Mouse (Mus musculus): ENCODE measurements around the gene Dynlt1c.
"Not testable (repeated sequence)": the region's sequence is repeated elsewhere in the genome, so short reads cannot be mapped to it uniquely, and the experiment has no call there.

Dynlt1c gene

DNA sequence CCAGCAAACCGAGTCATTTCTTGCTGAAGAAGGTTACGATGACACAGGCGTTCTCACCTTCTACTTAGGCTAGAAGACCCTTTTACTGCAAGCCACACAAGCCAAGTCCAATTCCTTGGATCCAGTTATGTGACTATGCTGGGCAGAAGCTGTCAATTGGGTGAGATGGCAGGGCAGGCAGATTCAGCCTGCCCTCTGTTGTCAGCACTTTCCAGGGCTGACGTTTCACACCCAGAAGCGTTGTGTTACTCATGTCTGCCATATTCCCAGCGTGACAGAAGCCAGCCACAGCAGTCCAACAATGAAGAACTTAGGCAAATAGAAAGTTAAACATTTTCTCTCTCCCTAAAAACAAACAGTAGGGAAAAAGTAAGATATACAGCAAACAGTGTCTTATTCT lies 18.6 kb downstream of the Dynlt1c start:
- not testable (repeated sequence) for DNase-seq

DNA sequence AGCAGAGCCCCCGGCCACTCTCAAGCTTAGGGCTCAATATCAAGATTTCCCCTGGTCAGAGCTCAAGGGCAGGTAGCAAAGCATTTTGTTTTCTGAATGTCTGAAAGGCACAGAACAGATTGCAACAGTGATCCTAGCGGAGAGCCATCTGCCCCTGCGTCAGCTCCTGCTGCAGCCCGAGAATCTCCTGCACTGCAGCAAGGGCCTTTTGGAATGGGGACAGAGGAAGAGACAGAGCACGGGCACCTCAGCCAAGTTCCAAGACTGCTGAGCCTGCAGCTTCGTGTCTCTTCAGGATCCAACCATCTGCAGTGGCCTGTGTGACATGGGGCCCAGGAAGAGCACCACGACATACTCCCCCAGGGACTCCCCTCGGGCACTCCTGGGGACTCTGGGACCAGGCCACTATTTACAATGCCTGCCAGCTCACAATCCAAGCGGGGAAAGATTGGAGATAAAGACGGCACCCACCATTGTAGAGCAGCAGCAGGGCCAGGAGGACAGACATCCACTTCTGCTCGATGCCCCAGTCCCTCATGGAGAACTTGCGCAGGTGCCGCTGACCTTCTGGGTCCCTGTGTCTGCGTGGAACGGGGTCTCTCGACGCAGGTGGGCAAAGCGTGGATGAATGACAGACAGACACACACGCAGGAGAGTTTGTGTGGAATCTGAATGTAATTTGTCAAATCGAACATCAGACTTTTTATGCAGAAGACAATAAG lies 19.4 kb downstream of the Dynlt1c start:
- not testable (repeated sequence) for DNase-seq

DNA sequence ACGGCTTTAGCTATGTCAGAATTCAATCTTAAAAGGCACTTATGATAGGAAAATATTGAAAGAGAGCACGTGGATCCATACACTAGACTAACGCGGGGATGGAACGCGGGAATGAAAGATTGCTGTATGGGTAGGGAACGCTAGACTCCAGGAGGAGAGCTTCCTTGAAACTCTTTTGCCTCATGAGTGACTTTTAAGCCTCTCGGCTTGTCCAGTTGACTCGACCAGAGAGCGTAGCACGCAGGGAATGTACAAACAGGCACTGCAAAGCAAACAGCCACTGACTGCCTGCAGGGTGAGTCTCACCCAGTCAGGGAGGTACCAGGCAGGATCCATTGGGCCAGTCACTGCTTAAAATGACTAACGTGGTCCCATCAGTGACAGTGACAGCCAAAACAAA lies 20.5 kb downstream of the Dynlt1c start:
- not testable (repeated sequence) for DNase-seq

DNA sequence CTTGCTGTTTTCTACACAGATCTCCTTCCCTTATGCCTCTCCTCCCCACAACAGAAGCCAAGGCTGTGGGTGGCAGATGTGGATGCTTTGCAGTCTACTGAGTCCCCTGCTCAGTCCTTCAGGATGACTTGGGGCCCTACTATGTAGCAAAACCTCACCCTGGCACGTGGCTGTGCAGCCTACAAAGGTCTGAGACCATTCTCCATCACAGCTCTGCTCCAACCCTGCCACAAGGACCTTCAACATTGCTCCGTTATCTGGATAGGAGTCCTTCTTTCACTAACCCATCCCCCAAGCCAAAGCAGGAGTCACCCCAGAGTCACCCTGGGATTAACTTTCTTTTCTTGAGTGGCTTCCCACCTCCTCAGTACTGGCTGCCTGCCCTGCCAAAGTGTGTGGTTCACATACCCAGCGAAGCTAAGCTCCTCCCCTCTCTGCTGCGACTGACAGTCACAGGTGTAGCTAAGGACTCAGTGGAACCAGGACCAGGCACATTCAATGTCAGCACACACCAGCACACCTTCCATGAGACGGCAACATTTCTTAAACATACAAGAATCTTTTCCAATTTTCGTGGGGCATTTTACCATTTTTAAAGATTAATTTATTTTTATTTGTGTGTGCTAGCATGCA lies 23.6 kb downstream of the Dynlt1c start:
- not testable (repeated sequence) for DNase-seq

DNA sequence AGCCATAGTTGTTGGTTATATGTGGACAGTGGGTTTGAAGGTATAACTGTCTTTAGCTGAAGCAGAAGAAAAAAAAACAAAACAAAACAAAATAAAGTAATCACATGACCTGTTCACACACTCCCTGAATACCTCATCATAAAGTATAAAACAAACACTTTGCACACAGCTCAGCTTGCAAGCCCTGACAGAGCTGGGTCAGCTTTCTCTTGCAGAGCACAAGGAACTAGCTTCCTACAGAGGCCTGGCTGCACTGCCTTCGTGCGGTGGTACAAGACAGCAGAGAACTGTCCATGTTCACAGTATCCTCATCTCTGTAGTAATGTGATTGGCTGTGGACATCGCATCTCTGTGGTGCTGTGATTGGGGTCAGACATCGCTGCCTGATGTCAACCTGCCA lies 28.9 kb downstream of the Dynlt1c start:
- not testable (repeated sequence) for DNase-seq

DNA sequence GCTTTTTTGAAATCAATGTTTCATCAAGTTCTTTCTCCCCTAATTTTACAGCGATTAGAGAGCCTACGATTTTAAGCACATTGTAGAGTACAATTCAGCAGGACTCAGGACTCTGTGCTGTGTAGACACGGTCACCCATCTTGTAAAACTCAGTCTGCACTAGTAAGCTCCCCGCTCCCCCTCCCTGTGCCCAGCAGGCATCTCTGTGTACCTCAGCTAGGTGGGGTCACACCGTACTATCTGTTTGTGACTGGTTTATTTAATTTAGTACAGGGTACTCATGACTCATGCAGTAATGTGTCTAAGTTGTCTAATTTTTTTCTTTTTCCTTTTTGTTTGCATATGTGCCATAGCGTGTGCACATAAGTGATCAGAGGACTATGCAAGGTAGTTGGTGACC lies 31.4 kb downstream of the Dynlt1c start:
- DNase-seq, result not testable (repeated sequence)

DNA sequence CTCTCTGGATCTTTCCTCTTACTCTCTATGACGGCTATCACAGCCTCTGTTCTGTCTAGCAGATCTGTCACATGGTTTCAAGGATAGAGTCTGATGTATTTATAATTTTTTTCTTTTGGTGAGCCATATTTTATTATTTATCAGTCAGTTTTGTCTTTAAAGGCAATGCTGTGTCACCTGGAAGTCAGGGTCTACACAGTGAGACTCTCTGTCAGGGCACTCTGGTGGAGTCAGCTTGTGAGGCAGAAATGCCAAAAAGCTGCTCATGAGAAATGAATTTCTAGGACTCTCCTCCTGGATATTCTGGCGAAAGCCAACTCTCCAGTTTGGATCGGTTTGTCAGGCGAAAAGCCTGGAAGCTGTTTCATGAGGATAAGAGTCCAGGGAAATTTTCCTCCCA lies 34.3 kb downstream of the Dynlt1c start:
- DNase-seq, result not testable (repeated sequence)

DNA sequence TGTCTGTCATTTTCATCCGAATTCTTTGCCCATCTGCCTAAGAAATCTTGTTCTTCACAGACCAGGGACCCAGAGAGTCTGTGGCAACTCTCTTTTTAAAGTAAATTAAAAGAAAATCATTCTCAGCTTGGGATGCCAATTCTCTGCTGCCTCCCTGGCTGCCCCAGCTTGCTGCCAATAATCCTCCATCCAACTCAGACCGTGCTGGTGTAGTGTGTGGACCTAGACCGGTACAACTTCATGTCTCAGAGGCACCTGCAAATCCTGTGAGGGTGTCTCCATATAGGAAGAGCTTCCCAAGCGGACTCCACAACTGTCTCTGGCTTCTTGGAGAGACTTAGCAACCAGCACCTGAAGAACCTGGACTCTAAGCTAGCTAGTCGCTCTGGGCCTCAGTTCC lies 35.4 kb downstream of the Dynlt1c start:
- DNase-seq, result no peak

DNA sequence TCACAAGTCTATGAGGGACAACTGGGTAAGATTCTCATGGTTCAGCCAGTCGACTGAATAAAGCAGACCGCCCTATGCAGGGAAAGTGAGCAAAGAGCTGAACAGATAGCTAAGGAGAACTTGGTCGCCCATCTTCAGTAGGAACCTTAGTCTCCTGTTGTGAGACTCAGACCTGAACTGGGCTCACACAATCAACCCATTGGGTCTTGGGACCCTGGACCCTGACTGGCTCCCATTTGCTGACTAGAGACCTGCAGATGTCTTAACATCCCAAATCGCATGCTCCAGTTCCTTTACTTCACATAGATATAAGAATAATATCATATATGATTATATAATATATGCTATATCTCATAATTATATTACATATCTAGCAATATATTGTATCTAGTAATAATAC lies 36.0 kb downstream of the Dynlt1c start:
- not testable (repeated sequence) for DNase-seq

DNA sequence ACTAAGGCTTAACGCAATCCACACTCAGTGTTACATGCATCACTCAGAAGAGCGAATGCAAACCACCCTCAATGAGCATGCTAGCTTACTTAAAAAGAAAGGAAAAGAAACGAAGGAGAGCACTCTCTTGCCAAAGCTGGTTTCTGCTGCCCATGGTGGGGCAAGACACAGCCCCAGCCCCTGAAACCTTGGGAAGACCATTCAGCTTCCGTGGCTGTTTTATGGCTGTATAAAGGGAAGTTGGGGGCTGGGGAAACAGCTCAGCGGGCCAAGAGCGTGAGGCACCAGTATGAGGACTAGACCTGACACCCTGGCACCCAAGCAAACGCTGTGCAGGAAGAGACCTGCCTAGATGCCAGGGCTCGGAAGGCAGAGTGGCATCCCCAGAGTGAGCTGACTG lies 37.0 kb downstream of the Dynlt1c start:
- not testable (repeated sequence) for DNase-seq

DNA sequence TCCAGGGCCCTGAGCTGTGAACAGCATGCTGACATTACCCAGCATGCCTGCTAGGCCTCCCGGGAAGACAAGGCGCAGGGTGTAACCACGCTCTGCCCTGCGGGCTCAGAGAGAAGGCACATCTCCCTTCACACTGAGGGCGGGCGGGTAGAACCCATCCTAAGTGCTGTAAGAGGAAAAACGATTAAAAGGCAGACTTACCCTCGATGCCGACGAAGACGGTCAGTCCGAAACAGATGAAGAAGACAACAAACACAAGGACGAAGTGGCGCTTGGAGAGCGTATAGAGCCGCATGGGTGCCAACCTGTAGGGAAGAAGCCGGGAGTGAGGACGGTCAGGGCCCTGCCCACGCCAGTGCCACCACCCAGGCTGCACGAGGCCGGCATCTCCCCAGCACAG lies 38.0 kb downstream of the Dynlt1c start:
- DNase-seq, result not testable (repeated sequence)

DNA sequence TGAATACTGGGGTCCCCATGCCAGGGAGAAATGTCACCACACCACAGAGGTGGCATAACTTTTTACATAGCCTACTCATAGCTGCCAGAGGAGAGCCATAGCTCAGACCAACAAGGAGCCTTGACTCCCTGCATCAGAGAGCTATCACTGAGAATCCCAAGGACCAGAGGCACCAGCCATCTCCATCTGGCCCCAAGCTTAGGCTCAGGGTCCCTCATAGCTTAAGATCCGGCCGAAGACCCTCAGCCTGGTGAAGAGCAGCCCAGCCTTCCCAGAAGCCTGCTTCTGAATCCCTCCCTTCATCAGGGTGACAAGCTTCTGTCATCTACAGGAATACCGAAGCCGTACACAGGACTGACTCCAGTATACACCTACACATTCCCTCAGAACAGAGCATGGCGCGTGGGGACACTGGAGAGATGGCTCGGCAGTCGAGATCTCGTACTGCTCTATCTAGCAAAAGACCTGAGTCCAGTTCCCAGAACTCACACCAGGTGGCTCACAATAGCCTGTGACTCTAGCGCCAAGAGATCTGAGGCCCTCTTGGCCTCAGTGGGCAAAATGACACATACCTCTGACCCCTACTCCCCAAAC lies 38.7 kb downstream of the Dynlt1c start:
- not testable (repeated sequence) for DNase-seq

DNA sequence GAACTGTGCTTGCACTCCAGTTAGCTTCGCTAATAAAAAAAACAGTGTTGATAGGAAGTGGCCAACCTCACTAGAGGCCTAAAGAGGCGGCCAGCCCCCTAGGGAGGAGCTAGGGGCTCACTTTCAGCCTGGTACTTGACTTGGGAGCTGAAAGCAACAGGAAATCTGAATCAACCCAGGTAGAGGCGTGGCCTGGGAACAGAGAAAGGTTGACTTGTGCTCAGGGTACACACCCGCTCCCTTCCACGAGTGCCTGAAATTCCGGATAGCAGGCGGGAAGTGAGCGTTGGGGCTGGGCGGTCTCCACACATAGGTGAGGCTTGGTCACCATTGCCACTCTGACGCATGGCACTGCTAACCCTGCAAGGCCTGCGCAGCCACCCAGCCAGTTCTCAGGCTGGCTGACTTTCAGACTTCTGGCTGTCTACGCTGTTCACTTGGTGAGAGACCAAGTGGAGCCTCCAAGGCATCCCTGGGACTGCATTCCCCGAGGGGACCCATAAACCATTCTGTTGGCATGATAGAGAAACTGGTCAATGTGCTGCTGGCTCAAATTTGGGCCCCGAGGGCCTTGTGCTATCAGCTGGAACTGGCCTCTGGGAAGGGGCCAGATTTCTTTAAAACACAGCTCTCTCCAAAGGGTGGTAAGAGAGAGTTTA lies 39.4 kb downstream of the Dynlt1c start:
- DNase-seq, result not testable (repeated sequence)

DNA sequence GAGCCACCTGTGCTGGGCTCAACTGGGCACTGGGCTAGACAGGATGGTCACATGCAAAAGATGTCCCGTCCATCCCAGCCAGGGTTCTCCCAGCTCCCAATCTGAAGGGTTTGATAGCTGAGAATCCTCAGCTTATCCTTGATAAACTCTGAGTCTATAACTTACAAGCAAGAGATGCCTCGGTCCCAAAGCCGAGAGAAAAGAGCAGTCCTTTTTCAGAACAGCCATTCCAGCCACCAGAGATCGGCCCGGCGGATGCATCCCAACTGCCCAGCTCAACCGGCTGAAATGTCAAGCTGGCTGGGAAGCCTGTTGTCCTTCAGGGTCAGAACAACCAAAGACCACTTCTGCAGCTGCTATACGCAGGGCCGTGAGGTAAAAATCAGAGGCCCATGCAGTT lies 42.7 kb downstream of the Dynlt1c start:
- not testable (repeated sequence) for DNase-seq

DNA sequence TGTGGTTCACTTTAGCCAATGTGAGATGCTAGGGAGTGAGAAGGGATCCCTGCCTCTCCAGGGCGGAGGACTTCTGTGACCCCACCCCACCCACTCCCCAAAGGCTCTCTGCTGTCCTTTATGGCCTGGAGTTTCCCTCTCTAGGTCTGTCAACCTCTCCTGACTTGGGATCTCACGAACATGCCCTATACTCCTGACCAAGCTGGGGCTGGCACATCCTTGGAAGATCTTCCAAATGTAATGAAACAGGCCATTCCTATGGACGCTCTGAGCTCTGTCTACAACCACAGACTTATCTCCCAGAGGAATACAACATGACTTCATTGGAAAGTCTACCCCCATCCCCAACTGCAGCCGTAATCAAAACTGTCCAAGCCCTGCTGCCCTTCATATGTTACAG lies 43.2 kb downstream of the Dynlt1c start:
- DNase-seq, result not testable (repeated sequence)

DNA sequence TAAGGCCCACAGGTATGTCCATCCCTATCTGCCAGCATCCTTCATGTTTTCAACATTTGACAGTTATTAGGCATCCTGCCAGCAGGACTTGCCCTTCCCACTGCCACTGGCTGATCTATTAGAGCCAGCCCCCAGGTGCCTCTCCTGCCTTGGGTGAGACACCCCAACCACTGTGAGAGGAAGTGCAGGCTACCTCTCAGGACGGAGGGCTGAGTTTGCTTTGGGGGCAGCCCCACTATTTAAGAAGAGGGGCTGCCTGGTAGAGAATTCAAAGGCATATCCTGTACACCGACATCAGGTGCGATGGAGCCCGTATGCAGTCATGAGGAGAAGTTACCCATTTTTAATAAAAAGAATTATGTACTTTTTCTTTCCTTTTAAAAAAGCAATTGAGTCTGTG lies 44.2 kb downstream of the Dynlt1c start:
- DNase-seq, result not testable (repeated sequence)

DNA sequence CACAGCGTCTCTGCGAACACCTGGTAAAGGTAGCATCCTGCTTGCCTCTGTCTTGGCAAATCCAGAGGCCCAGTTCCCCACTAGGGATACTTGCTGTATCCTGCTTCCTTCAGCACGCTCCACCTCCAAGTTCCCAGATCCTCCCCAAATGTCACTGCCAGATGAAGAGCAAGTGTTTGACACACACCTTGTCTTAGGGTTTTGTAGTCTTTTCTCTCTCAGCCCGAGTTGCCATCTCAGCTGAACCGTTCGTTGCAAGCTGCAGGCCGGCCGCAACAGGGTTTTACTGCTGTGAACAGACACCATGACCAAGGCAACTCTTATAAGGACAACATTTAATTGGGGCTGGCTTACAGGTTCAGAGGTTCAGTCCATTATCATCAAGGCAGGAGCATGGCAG lies 45.4 kb downstream of the Dynlt1c start:
- not testable (repeated sequence) for DNase-seq

DNA sequence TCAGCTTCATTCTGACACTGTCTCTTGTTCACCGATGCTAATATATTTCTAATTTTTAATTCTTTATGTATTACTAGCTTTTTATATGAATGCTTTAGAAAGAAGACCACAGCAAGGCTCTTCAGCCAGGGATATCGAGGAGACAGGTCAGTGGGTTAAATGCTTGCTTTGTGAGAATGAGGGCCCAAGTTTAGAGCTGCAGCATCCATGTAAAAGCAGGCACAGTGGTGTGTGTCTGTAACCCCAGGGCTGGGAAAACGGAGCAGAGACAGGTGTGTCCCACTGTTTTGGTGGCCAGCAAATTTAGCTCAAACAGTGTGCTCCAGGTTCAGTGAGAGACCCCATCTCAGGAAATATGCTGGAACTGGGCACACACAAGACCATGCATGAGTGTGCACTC lies 46.0 kb downstream of the Dynlt1c start:
- not testable (repeated sequence) for DNase-seq

DNA sequence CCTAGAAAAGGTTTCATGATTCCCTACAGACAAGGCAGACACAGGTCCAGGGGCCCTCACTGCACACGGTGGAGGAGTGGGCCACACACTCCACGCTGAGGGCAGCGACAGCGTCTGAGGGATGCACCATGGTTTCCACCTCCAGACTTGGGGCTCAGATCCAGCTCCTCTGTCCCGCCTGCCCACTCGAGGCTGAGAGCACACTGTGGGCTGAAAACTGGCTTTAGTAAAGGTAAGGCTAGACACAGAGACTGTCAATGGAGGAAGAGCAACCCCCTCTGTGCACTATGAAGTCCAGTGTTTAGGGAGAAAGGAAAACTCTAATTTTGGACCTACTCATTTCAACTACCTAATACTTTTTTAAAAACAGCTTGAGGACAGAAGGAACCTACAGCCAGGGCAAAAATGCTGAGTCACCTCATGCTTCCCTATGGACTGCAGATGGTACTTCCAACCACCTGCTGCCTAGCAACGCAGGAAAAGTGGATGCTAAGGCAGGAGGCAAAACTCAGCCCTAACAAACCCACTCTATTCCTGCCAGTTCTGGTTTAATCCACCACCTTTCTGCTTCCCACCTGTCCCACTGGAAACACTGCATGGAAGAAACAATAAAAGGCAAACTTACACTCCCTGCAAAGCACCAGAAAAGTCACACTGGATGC lies 49.6 kb downstream of the Dynlt1c start:
- DNase-seq, result peak; percentile 68

DNA sequence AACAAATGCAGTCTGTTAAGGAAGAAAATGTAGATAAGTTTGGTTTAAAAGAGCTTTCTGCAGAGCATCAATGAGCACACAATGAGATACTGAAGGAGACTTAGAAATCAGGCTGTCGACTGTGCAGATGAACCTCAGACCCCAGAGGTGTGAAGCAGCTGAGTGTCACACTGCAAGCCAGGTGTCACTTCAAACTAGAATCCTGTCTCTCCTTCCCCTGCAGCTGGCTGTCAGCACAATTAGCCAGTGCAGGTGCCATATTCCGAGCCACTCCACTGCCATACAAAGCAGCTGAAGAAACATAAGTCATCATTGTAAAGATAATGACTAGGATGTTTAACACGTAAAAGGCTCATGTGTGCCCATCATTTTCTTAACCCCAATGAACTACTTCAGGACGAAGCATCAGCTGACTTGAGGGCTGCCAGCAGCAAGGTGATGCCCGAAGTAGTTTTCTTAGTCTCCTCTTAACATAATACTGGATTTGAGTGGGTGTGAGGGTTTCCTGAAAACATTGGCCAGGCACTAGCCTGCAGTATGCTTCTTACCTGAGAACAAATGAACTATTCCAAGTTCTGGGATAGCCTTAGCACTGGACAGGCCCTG lies 52.0 kb downstream of the Dynlt1c start:
- not testable (repeated sequence) for DNase-seq

DNA sequence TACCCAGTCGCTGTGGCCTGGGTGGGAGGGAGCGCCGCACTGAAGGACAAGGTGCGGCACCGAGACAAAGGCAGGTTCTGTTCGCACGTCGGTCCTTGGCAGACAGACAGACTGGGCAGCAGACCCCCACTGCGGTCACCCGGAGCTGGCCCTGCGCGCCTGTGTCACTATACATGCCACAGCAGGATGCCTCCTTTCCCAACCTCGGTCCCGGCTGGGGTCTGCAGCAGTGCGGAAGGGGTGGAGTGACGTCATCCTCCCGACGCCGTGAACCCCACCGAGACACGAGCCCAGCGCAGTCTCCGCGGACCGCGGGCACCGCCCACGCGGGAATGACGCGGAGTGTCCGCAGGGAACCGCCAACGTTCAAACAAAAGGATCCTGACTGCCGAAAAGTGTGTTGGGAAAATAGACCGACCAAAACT lies 53.6 kb downstream of the Dynlt1c start:
- peak; percentile 67 for DNase-seq

DNA sequence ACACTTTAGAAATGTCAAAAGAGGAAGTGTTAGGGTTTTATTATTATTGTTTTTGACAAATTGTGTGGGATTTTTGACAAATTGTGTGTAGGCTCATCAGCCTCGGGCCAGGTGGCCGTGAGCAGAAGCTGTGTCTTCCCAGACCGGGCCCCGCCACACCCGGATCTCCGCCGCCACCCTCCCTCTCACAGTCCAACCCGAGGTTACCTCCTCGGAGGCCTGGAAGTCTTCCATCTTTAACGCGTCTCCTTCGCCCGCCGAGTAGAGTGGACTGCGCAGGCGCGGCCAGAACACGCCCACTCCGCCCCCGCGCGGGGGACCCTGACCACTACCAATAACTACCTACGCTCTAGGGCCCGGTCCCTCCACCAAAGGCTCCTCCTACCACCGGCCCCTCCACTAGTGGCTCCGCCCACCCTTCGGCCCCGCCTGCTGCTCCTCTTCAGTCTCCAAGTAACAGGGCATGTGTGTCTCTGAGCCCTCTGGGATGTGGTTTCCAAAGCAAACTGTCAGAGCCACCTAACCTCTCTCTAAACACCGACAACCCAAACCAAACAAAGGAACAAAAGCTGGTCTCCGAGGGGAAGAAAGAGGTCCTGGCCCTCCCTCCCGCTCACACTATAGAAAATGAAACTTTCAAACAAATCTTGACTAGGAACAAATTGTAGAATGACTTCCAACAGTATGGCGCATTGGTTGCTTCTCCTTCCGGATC lies 54.3 kb downstream of the Dynlt1c start, which contains the start of gene Dynlt1f:
Gene Dynlt1f (minus strand): TSS at position 334 of the 715 bp plus-strand sequence.
- peak; percentile 65 for DNase-seq

All from right cerebral cortex, adult 18-20 months (tissue).